Mouse (Mus musculus) lung, embryonic 15.5 days (tissue): ENCODE data around the gene Lrmda. TPM values are rescaled to one million over a fixed set of nuclear protein-coding genes. Genes with fewer than 3 reads are reported as not detected.
"Not testable (repeated sequence)": the region's sequence is repeated elsewhere in the genome, so short reads cannot be mapped to it uniquely, and the experiment has no call there.

ENCODE experiments used
- ATAC-seq: fragments of 200-750 bp; cut with Nextera tagmentation; 2 replicates; pipeline ENCODE4 v1.8.0; 2017; ENCODE audit warnings: moderate number of reproducible peaks, borderline replicate concordance; ENCODE audit not compliant: low FRiP score, low TSS enrichment; ENCODE audit errors: extremely low read depth
- H3K27ac ChIP-seq: fragments of 300-500 bp; sonication (generic); 2 replicates; pipeline ENCODE4 v1.5.1; 2015; ENCODE audit warnings: moderate library complexity, mild to moderate bottlenecking, inconsistent platforms
- H3K27me3 ChIP-seq: fragments of 300-500 bp; sonication (generic); 2 replicates; pipeline ENCODE4 v1.6.1; 2015; ENCODE audit warnings: inconsistent platforms
- H3K36me3 ChIP-seq: fragments of 300-500 bp; sonication (generic); 2 replicates; pipeline ENCODE4 v1.6.1; 2015; ENCODE audit warnings: inconsistent platforms
- H3K4me1 ChIP-seq: fragments of 300-500 bp; sonication (generic); 2 replicates; pipeline ENCODE4 v1.6.1; 2015; ENCODE audit warnings: inconsistent platforms
- H3K4me2 ChIP-seq: fragments of 300-500 bp; sonication (generic); 2 replicates; pipeline ENCODE4 v1.6.1; 2015; ENCODE audit warnings: inconsistent platforms, mild to moderate bottlenecking, moderate library complexity
- H3K4me3 ChIP-seq: fragments of 300-500 bp; sonication (generic); 2 replicates; pipeline ENCODE4 v1.5.1; 2015; ENCODE audit warnings: mild to moderate bottlenecking, inconsistent platforms
- H3K9ac ChIP-seq: fragments of 300-500 bp; sonication (generic); 2 replicates; pipeline ENCODE4 v1.6.1; 2015; ENCODE audit warnings: inconsistent platforms
- H3K9me3 ChIP-seq: fragments of 300-500 bp; sonication (generic); 2 replicates; pipeline ENCODE4 v1.6.1; 2016; ENCODE audit warnings: inconsistent platforms
- WGBS: fragments of 180-500 bp; shearing (Covaris S2); methylation state at CpG from one replicate; pipeline ENCODE4 v1.1.7; 2015; 5-methylcytosine and 5-hydroxymethylcytosine counted together
- polyA plus RNA-seq: library from polyadenylated mRNA; unstranded; fragments of >200 nt; fragmentation: Nextera tagmentation; extraction: Ambion mirVana; gene quantifications from 2 replicates; pipeline ENCODE4 v1.2.1, GENCODE M21; 2015

The Lrmda gene
- polyA plus RNA-seq, 1 experiment from 2014 or later, result 0.39 TPM

GRCm38 (mm10) chr14:22783211-22784161 lies 764.0 kb downstream of the Lrmda start:
- Histone ChIP-seq H3K9me3 (no peaks in the 10 kb centered on the region), H3K4me3 (no peak overlapping the region), H3K36me3 (no peaks in the 10 kb centered on the region), H3K27ac (peak overlapping the region; percentile 85), H3K27me3 (peaks cover 6% of the 10 kb centered on the region), H3K4me1 (peaks cover 22% of the 10 kb centered on the region), H3K9ac (no peak overlapping the region), H3K4me2 (peak overlapping the region; percentile 21; the same call in 1 of the 2 replicates)
- peak; percentile 93 for ATAC-seq
- WGBS, result 8% methylated on average over 15 of the region's 15 CpGs

DNA sequence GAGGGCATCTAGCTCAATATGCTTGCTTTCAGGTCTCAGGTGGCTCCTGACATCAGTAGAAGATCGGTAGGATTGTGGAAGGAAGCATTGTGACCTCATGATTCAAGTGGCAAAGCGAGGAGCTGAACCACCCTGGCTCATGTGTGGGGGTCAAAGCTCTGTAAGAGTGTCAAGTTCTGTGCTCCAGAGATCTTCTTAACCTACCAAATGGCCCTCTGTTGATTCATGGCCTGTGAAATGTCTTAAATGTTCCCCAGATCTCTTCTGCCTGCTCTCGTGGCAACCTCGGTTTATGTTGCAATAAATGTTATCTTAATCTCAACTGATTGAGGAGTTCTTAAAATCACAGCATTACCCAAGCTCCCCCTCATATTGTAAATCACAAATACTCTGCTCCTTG lies 780.5 kb downstream of the Lrmda start:
- no peaks in the 10 kb centered on the region for H3K36me3 ChIP-seq
- no peaks in the 10 kb centered on the region for H3K27me3 ChIP-seq
- ATAC-seq, result no peak
- H3K9me3 ChIP-seq, result no peaks in the 10 kb centered on the region
- H3K9ac ChIP-seq, result no peak overlapping the region
- H3K4me2 ChIP-seq, result no peak overlapping the region
- 40% methylated on average over 4 of the region's 4 CpGs for WGBS
- H3K4me1 ChIP-seq, result peaks cover 13% of the 10 kb centered on the region
- H3K27ac ChIP-seq, result no peak overlapping the region
- no peak overlapping the region for H3K4me3 ChIP-seq

DNA sequence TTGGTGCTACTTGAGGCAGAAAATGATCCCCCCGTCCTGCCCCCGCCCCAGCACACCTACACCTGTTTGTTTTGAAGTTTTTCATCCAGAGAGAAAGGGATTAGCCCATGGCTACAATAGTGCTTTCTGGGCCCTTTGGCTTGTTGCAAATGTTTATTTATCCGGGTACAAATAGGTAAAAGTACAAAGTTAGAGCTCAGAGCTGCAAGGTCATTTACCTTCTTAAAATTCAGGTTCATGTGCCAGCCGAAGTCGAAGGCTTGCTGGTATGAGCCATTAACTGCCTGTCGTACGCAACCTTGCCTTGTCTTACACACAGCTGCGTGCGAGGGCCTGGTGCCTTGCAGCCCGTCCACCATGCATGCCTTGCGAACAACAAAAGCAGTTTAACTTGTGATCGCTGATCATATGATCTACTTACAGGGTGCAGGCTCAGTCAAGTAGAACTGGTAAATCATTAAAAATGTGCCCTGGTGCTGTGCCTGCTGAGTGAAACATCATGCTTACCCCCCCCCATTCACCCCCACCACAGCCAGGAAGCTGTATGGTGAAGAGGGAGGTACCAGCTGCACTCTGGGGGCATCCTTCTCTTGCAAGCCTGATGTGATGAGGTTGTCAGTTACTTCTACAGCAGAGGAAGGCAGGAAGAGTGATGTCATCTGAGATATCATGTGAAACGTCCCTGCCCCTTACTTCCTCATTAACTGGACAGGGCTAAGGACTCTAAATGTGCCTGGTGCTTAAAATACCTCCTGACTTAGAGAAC lies 781.5 kb downstream of the Lrmda start:
- H3K9me3 ChIP-seq, result no peaks in the 10 kb centered on the region

DNA sequence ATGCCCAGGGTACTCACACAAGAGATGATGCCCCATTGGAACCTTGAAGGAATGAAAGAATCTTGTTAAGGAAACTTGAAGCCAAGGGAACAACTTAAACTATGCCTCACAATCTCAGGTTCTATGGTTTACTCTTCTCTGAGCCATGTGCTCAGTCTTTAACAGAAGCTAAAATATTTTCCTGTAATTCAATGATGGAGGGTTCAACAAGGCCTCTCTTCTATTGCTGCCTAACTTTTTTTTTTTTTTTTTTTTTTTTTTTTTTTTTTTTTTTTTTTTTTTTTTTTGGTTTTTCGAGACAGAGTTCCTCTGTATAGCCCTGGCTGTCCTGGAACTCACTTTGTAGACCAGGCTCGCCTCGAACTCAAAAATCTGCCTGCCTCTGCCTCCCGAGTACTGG lies 782.2 kb downstream of the Lrmda start:
- H3K36me3 ChIP-seq, H3K27me3 ChIP-seq, H3K9me3 ChIP-seq, H3K9ac ChIP-seq, H3K4me3 ChIP-seq, H3K4me2 ChIP-seq, ATAC-seq, H3K27ac ChIP-seq: not testable (repeated sequence)
- peaks cover 25% of the 10 kb centered on the region for H3K4me1 ChIP-seq
- WGBS, result 80% methylated on average over 4 of the region's 4 CpGs

More for the DNA sequence above, 781.5 kb downstream of the Lrmda start:
- H3K4me3 ChIP-seq, result no peak overlapping the region
- H3K27me3 ChIP-seq, result no peaks in the 10 kb centered on the region
- H3K36me3 ChIP-seq, result no peaks in the 10 kb centered on the region
- peaks cover 18% of the 10 kb centered on the region for H3K4me1 ChIP-seq
- no peak overlapping the region for H3K4me2 ChIP-seq
- 69% methylated on average over 13 of the region's 13 CpGs for WGBS
- H3K9ac ChIP-seq, result no peak overlapping the region
- no peak overlapping the region for H3K27ac ChIP-seq
- ATAC-seq, result no peak

- WGBS, result 5% methylated on average over 3 of the region's 3 CpGs
- peak; percentile 51; the same call in 1 of the 2 replicates for ATAC-seq
These were observed 787.8 kb downstream of the Lrmda start for GRCm38 (mm10) chr14:22807324-22807723.

DNA sequence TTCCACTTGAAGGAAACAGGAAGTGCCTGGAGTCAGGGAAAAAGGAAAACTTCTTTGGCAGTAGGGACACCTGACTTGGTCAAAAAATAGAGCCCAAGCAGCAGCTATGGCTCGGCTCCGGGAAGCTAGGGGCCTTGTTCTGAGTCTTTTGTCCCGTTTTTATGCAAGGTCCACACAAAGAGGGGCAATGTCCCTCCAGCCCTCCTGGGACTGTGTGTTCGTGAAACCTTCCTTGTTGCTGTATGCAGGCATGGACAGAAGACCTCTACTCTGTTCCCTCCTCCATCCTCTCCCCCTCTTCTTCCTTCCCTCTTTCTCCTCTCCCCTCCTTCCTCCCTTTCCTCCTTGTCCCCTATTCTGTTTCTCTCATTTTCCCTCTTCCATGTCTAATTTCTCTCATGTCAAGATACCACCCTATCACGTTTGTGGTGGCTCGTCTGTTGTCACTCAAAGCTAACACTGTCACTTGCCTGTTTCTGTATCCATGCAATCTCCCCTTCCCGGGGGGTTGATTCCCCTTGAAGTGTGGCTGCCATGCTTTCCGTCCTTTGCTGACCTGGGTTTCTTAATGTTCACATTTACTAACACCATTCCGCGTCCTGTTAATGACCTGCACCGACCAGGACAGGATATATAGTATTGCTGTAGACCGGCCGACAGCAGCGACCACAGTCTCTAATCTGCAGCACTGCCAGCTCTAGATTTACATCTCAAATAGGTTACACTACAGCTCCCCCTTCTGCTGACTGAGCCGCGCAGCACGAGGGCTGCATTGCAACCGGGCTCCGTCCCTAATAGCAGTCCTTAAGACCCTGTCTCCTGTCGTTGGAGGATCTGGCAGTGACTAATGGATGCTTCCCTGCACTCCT lies 788.4 kb downstream of the Lrmda start:
- Histone ChIP-seq H3K9ac (no peak overlapping the region), H3K36me3 (no peaks in the 10 kb centered on the region), H3K27ac (peak overlapping the region; percentile 78), H3K4me1 (peaks cover 62% of the 10 kb centered on the region), H3K4me3 (no peak overlapping the region), H3K4me2 (peak overlapping the region; percentile 40), H3K9me3 (no peaks in the 10 kb centered on the region), H3K27me3 (no peaks in the 10 kb centered on the region)
- ATAC-seq, result peak; percentile 80
- under 1% methylated on average over 20 of the region's 20 CpGs for WGBS

More at GRCm38 (mm10) chr14:22807324-22807723, 787.8 kb downstream of the Lrmda start:
- H3K4me1 ChIP-seq, result peaks cover 58% of the 10 kb centered on the region
- H3K4me3 ChIP-seq, result no peak overlapping the region
- peak overlapping the region; percentile 40 for H3K4me2 ChIP-seq
- H3K9ac ChIP-seq, result no peak overlapping the region
- peak overlapping the region; percentile 78 for H3K27ac ChIP-seq
- no peaks in the 10 kb centered on the region for H3K9me3 ChIP-seq
- H3K36me3 ChIP-seq, result no peaks in the 10 kb centered on the region
- no peaks in the 10 kb centered on the region for H3K27me3 ChIP-seq

DNA sequence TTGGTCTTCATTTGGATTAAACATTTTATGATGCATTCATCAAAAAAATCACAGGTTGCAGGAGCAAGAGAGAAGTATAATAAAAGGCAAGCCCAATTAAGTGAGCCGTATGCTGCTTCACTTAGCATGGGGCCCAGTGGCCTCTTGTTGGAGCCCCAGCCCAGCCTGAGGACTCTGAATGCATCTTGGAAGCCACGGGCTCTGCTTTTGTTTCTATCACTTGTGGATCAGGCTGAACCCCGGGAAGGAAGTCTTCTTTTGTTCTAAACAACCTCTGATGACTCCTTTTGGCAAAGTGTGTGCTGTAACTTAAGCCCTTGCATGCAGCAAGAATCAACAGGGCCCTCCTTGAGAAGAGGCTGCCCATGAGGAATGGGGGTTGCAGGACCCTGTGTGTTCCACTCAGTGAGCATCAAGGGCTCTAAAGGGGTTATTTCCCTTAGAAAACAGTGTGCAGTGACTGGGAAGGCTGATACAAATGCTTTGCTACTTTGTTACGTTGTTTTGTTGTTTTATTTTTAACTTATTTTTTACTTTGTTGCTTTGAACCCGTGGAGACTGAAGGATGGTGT lies 789.2 kb downstream of the Lrmda start:
- H3K4me1 ChIP-seq, result peaks cover 69% of the 10 kb centered on the region
- 34% methylated on average over 5 of the region's 5 CpGs for WGBS
- H3K27ac ChIP-seq, result peak overlapping the region; percentile 45
- no peak overlapping the region for H3K4me3 ChIP-seq
- no peaks in the 10 kb centered on the region for H3K27me3 ChIP-seq
- 0 out of 2 replicates have a peak overlapping the region, but pooled peaks have one; percentile 40 for H3K4me2 ChIP-seq
- no peak overlapping the region for H3K9ac ChIP-seq
- H3K9me3 ChIP-seq, result no peaks in the 10 kb centered on the region
- no peak for ATAC-seq
- H3K36me3 ChIP-seq, result no peaks in the 10 kb centered on the region

DNA sequence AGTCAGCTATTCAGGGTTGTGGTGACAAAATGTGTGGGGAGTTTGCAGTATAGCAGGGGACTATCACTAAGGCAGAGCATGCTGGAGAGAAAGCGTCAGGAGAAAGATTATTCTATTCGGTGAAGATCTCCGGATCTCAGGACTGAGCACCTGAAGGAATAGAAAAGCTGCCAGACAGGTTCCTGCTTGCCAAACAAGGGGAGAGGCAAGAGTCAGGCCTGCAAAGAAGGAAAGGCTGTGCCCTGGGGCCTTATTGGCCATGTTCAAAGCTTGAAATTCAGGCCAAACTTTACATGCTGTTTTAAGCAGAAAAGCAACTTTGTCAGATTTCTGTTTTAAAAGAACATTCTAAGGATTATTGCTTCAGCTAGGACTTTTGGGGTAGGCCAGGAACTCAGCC lies 789.7 kb downstream of the Lrmda start:
- Histone ChIP-seq H3K36me3 (no peaks in the 10 kb centered on the region), H3K4me3 (no peak overlapping the region), H3K4me2 (no peak overlapping the region), H3K27ac (0 out of 2 replicates have a peak overlapping the region, but pooled peaks have one; percentile 66), H3K27me3 (no peaks in the 10 kb centered on the region), H3K4me1 (peaks cover 74% of the 10 kb centered on the region), H3K9me3 (no peaks in the 10 kb centered on the region), H3K9ac (no peak overlapping the region)
- WGBS, result 58% methylated on average over 3 of the region's 3 CpGs
- no peak for ATAC-seq

- H3K27ac ChIP-seq, result peak overlapping the region; percentile 66
- H3K4me1 ChIP-seq, result peaks cover 78% of the 10 kb centered on the region
- 26% methylated on average over 1 of the region's 1 CpGs for WGBS
- no peaks in the 10 kb centered on the region for H3K27me3 ChIP-seq
- H3K4me2 ChIP-seq, result no peak overlapping the region
- no peaks in the 10 kb centered on the region for H3K36me3 ChIP-seq
- H3K9me3 ChIP-seq, result no peaks in the 10 kb centered on the region
- ATAC-seq, result no peak
- no peak overlapping the region for H3K9ac ChIP-seq
- H3K4me3 ChIP-seq, result no peak overlapping the region
These were observed 791.0 kb downstream of the Lrmda start for GRCm38 (mm10) chr14:22810531-22810930.

- H3K4me3 ChIP-seq, result no peak overlapping the region
- H3K27me3 ChIP-seq, result no peaks in the 10 kb centered on the region
- 32% methylated on average over 6 of the region's 6 CpGs for WGBS
- H3K9ac ChIP-seq, result no peak overlapping the region
- ATAC-seq, result no peak
- peaks cover 61% of the 10 kb centered on the region for H3K4me1 ChIP-seq
- H3K27ac ChIP-seq, result no peak overlapping the region
- no peak overlapping the region for H3K4me2 ChIP-seq
- no peaks in the 10 kb centered on the region for H3K9me3 ChIP-seq
- H3K36me3 ChIP-seq, result no peaks in the 10 kb centered on the region
These were observed 793.3 kb downstream of the Lrmda start for GRCm38 (mm10) chr14:22812824-22813223.

DNA sequence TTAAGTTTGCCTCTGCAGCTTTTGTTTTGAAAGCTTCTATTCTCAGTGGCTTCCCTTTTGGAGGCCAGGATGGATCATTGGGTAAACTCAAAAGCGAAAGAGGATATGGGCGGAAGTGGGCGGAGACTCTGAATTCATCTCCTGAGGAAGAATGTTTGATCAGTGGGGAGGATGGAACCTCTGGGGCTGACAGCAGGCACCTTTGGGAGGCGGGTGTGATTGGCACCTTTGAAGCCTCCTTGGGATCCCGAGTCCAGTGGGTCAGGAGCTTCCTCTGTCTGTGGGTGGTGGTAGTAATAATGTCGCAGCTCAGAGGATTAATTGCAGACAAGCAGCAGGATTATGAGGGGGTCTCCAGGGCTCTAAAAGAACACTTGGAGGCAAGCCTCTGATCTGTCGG lies 793.9 kb downstream of the Lrmda start:
- H3K36me3 ChIP-seq, result no peaks in the 10 kb centered on the region
- ATAC-seq, result no peak
- no peak overlapping the region; the same call in 1 of the 2 replicates for H3K4me2 ChIP-seq
- H3K4me3 ChIP-seq, result no peak overlapping the region
- H3K27me3 ChIP-seq, result no peaks in the 10 kb centered on the region
- H3K9me3 ChIP-seq, result no peaks in the 10 kb centered on the region
- H3K4me1 ChIP-seq, result peaks cover 57% of the 10 kb centered on the region
- no peak overlapping the region for H3K9ac ChIP-seq
- WGBS, result 30% methylated on average over 7 of the region's 7 CpGs
- H3K27ac ChIP-seq, result no peak overlapping the region
